Mouse (Mus musculus) Patski (cell line): ENCODE measurements around the gene Ctla4. TPM values are rescaled to one million over a fixed set of nuclear protein-coding genes. Genes with fewer than 3 reads are reported as not detected.

ENCODE experiments used
- ATAC-seq: fragments of 100-300 bp; one replicate; pipeline ENCODE4 v1.8.0; 2021
- CTCF ChIA-PET: fragments of 350-600 bp; sonication (Branson Sonifier 250); formaldehyde crosslinking; loops from one replicate; lab custom pipeline; 2022; ENCODE audit warnings: inconsistent platforms; lab: Charles Lee
- POLR2A ChIA-PET: fragments of 350-600 bp; sonication (Branson Sonifier 250); formaldehyde crosslinking; loops from one replicate; lab custom pipeline; 2022; ENCODE audit warnings: antibody characterized with exemption, inconsistent platforms; lab: Charles Lee
- DNase-seq: peaks from one replicate; pipeline ENCODE4 v3.0.0-alpha.2; 2011; ENCODE audit warnings: low read depth, low spot score
- H3K27me3 ChIP-seq: fragments of 371-371 bp; one replicate; pipeline ENCODE4 v1.5.1; 2021
- CTCF ChIP-seq: fragments of 100-300 bp; IDR thresholded peaks from one replicate; pipeline ENCODE4 v1.5.1; 2021
- in situ Hi-C: fragments of 300-500 bp; cut with MboI; formaldehyde crosslinking; loops from 3 replicates; pipeline ENCODE4 v1.11.1; 2018; ENCODE audit warnings: low pct_unique_long_range_greater_than_20kb, mixed read lengths
- polyA plus RNA-seq: library from polyadenylated mRNA; unstranded; gene quantifications from one replicate; pipeline ENCODE4 v1.2.3, GENCODE M21; 2021

The Ctla4 gene
- polyA plus RNA-seq, 1 experiment from 2014 or later, result not detected

DNA sequence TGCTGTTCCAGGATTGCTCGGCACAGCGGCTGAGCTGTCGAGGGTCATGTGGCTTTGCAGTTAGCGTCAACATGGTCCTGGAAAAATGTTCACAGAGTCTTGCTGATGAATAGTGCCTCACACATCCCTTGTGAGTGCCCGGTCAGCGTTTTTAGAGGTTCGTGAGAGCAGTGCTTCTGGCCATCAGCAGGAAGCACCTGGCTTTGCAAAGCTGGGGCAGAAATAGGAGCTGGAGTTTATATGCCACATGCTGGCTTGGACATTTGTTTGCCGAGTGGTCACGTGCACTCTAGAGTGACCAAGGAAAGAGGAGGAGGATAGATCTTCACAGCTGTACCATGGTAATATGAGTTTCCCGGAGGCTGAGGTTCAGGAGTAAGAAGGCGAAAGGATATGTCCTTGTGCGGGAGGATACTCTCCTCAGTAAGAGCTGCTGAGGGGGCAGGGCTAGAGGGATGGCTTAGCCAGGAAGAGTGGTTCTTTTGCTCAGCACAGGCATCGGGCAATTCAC, 23.8 kb upstream of the Ctla4 start:
- ChIA-PET POLR2A (interaction anchor here (0.6 to 0.7 kb wide), 2 partner anchors 366 to 463 kb away, joined by 5 to 6 read pairs; no protein-coding TSS in a partner anchor), CTCF (interaction anchor here (1.0 kb wide), 1 partner anchor 11 kb away, joined by 3 read pairs; no protein-coding TSS in a partner anchor)
- no peak for TF ChIP-seq CTCF
- DNase-seq, result no peak
- no peak for ATAC-seq
- in situ Hi-C loops, result loop anchor here (25.0 kb wide), 4 partner anchors 301 to 976 kb away; partner anchors contain the start of genes Cyp20a1 and Raph1
- H3K27me3 ChIP-seq, result no peaks in the 10 kb centered on the region

DNA sequence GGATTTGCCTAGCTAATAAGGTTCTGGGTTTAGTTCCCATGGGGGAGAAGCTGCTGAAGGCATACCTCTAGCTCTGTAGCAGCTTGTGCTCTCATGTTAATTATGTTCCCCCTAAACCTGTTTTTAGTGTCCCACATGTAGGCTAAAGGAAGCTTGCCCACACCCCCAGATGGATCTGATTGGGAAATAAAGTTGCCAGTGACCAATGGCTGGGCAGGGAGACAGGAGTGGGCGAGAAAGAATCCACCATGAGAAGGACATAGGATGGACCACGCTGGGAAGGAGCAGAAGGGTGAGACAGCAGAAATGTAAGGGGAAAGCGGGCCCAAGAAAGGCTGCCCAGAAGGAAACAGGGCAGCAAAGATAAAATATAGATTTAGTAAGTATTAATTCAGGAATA, 23.1 kb upstream of the Ctla4 start:
- H3K27me3 ChIP-seq, result no peaks in the 10 kb centered on the region
- no peak for TF ChIP-seq CTCF
- CTCF ChIA-PET, result interaction anchor here (1.0 to 1.2 kb wide), 2 partner anchors 10 to 13 kb away, joined by 3 read pairs; no protein-coding TSS in a partner anchor
- POLR2A ChIA-PET, result no interaction called here
- no peak for DNase-seq
- no peak for ATAC-seq
- in situ Hi-C loops, result loop anchor here (25.0 kb wide), 4 partner anchors 301 to 976 kb away; partner anchors contain the start of genes Cyp20a1 and Raph1

DNA sequence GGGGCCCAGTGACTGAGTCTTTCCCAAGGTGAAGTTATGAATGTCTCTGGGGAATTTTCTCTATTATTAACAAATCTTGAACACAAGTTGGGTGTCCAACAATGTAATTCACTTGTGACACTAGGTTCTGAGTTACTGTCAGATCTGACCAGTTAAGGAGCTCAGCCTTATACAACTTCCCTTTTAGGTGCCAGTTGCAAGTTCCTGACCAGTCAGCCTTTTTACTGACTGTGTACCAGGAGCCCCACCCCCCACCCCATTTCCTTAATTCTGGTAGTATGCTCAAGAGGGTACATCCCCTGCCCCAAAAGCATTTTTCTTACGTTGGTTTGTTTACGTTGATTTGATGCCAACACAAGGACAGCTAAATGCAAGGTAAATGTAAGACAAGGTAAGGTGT, 21.6 kb upstream of the Ctla4 start:
- DNase-seq (no peak), ATAC-seq (no peak)
- ChIA-PET POLR2A (interaction anchor here (0.6 to 1.1 kb wide), 2 partner anchors 8 to 321 kb away, joined by 3 read pairs; no protein-coding TSS in a partner anchor), CTCF (interaction anchor here (0.8 to 2.2 kb wide), 5 partner anchors 15 to 522 kb away, joined by 3 to 4 read pairs (median 3); partner anchors contain the start of gene Cyp20a1)
- in situ Hi-C loops, result loop anchor here (5.0 to 25.0 kb wide), 5 partner anchors 92 to 978 kb away; partner anchors contain the start of genes Cyp20a1 and Raph1
- H3K27me3 ChIP-seq, result no peaks in the 10 kb centered on the region
- no peak for TF ChIP-seq CTCF

DNA sequence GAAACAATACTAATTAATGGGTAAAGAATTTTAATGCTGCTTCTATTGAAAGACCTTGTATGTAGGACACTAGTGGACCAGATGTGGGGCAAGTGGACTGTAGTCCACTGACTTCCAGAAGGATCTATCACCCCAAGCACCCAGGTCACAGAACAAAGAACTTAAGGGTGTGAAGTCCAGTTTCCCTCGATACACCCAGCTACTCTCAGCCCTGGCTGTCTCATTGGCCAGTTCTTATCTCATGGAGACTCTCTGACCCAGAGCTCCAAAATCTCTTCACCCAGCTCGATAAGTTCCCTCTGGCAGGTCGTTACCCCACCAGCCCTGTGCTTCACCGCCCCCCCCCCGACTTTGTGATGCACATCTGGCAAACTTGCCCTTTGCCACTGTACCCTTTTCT, 20.8 kb upstream of the Ctla4 start:
- H3K27me3 ChIP-seq, result no peaks in the 10 kb centered on the region
- in situ Hi-C loops, result loop anchor here (5.0 to 25.0 kb wide), 5 partner anchors 91 to 979 kb away; partner anchors contain the start of genes Cyp20a1 and Raph1
- no peak for TF ChIP-seq CTCF
- ChIA-PET CTCF (interaction anchor here (0.7 to 2.2 kb wide), 4 partner anchors 33 to 523 kb away, joined by 3 to 4 read pairs (median 3); partner anchors contain the start of gene Cyp20a1), POLR2A (interaction anchor here (0.6 to 1.1 kb wide), 4 partner anchors 9 to 604 kb away, joined by 3 to 7 read pairs (median 3); no protein-coding TSS in a partner anchor)
- ATAC-seq (no peak), DNase-seq (no peak)

DNA sequence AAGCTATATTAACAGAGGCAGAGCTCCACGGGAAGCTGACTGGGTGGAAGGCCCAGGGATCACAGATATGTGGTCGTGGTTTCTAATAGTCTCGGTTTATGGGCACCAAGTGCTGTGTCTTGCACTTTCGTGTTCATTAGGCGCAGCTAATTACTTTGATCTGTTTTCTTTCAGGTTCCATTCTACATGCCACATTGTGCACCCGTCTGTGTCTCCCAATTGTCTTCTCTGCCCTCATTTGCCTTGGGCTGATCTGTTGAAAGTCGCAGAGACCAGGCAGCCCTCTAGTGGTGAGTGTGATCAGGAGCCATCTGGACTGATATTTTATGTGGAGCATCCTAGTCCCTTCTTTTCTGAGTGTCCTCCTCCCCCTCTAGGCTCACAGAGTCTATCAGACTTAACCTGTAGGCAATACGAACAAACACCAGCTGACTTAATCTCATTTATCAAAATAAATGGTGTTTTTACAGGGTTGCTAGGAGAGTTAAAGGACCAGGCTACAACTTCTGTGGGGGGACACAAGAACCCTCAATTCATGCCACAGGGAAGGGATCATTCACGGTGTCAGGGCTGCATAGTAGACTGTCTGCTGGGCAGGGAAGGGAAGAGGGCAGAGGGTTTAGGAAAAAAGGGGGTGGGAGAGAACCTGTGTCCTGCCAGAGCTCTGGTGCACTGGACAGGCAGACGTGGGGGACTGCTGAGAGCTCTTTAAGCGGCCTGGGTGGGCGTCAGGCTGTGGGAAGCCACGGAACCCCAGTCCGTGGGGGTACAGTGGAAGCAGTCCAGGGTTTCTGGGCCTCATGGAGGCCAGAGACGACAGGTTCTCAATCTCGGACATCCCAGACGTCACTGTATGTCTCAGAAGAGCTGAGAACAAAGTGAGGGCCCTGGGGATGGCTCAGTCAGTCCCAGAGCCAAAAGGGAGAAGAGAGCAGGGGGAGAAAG, 18.2 kb upstream of the Ctla4 start:
- ATAC-seq (peak; percentile 60), DNase-seq (no peak)
- ChIA-PET CTCF (interaction anchor here (1.1 to 1.5 kb wide), 4 partner anchors 10 to 528 kb away, joined by 3 to 6 read pairs (median 5); no protein-coding TSS in a partner anchor), POLR2A (interaction anchor here (0.7 kb wide), 1 partner anchor 704 kb away, joined by 4 read pairs; no protein-coding TSS in a partner anchor)
- in situ Hi-C loops, result loop anchor here (5.0 to 25.0 kb wide), 5 partner anchors 89 to 981 kb away; partner anchors contain the start of genes Cyp20a1 and Raph1
- H3K27me3 ChIP-seq, result no peaks in the 10 kb centered on the region
- TF ChIP-seq CTCF, result peak; percentile 85

DNA sequence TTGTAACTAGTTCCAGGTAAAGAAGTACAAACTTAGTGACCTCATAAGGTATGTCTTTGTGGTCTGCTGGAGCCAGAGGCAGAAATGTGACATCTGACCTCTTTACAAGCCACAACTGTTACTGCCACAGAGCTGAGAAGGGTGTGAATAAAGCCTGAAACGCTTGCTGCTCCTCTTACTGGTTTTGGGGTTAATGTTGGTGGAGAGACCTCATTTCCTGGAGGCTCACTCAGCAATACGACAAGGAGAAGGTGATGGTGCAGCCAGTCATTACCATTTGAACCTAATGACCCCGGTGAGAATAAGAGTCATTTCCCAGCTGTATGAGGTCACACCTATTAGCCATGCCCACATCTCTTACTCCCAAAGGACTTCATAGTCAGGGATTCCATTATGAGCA, 11.5 kb upstream of the Ctla4 start:
- TF ChIP-seq CTCF, result no peak
- ChIA-PET CTCF (no interaction called here), POLR2A (no interaction called here)
- in situ Hi-C loops, result no loop called here
- no peak for ATAC-seq
- H3K27me3 ChIP-seq, result peaks cover 18% of the 10 kb centered on the region
- DNase-seq, result no peak

DNA sequence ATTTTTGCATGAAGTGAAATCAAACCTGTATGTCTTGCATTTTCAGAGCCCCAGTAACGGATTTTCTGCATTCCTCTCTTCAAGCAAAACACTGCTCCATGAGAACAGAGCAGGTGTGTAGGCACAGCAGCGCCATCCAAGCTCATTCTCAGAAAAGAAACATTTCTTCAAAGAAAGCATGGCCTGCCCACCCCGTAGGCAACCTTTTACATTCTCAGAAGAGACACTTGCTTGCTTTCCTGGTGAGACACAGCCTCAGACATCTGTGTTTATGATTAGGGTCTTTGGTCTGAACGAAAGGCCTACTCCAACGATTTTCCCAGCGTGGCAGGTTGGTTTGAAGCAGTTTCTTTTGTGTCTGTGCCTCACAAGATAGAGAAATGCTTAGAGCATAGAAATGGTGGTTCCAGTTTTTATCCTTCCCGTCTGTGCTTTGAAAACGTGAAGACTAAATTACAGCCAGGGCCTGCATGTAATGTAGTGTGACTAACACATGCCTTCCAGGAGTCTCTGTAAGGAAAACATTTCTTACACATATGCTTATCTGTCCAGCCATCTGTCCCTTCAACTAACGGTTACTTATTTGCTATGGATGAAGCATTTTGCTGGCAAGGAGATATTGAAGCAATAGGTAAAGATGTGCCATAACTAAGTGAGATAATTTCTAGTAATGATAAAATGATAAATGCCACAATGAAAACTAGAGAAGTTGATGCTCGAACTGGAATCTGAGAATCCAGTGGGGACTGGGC, 6.5 kb upstream of the Ctla4 start:
- TF ChIP-seq CTCF, result no peak
- no peak for DNase-seq
- ATAC-seq, result no peak
- ChIA-PET CTCF (no interaction called here), POLR2A (no interaction called here)
- in situ Hi-C loops, result no loop called here
- peaks cover 24% of the 10 kb centered on the region for H3K27me3 ChIP-seq

DNA sequence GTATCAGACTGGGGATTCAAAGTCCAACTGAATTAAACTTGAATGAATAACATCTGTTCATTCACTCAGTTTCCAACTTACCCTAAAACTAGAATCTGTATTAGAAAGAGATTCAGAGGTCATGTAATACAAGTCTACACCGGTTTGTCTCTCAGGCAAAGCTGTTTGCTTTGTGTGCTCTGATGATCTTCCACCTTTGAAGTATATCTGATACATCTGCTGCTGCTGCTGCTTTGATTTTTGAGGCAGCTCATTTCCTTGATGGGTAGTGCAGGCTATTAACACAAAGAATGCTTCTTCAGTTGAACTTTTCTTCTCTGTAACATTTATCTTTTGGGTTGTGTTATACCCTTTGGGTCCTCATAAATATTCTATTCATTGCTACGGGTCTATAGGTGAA, 4.0 kb upstream of the Ctla4 start:
- POLR2A ChIA-PET, result no interaction called here
- DNase-seq (no peak), ATAC-seq (no peak)
- TF ChIP-seq CTCF, result no peak
- peaks cover 16% of the 10 kb centered on the region for H3K27me3 ChIP-seq
- CTCF ChIA-PET, result interaction anchor here (0.6 kb wide), 1 partner anchor 54 kb away, joined by 3 read pairs; no protein-coding TSS in a partner anchor
- in situ Hi-C loops, result no loop called here

DNA sequence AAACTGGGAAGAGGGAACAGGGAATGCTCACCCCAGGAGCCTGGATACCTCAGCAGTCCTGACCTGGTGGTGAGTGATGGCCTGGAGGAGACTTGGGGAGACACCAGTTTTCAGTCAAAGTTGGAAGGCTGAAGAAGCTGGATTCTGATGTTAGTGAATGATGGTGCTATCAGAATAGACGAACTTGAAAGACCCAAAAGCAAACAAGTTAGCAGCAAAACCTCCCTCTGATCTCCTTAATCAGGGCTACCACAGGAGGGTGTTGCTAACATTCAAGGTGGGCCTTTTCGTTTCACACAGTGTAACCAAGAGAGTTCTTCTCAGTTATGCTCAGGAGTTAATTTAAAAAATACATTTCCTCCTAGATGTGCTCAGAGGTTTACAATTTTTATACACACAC, 3.5 kb upstream of the Ctla4 start:
- ChIA-PET POLR2A (no interaction called here), CTCF (no interaction called here)
- in situ Hi-C loops, result no loop called here
- no peak for ATAC-seq
- TF ChIP-seq CTCF, result no peak
- H3K27me3 ChIP-seq, result peaks cover 16% of the 10 kb centered on the region
- DNase-seq, result no peak
